8 mouse cellular contexts compared by ENCODE assay signal in genomic region chr5:145190875-145191798, GRCm38 (mm10). TPM values are rescaled to one million over a fixed set of nuclear protein-coding genes. Genes with fewer than 3 reads are reported as not detected.
DNase-seq lines count a peak whose midpoint lies in the region; ATAC-seq and TF ChIP-seq lines count a peak whose summit lies in the region.

No protein-coding gene starts in this region.

- peaks cover 5 to 6% of the 10 kb centered on the region in 2 experiments; a peak in 3 of 4 replicates for H3K4me1 ChIP-seq in ES-E14 (ENCODE audit: control insufficient read depth in 2 of 2, insufficient read depth in 2 of 2, low read length in 2 of 2, poor library complexity in 1 of 2)
- peaks cover 11% of the 10 kb centered on the region for H3K4me1 ChIP-seq in forebrain, embryonic 14.5 days (ENCODE audit: control insufficient read depth, insufficient read depth, low read length)
- peaks cover 26% of the 10 kb centered on the region for H3K4me1 ChIP-seq in liver, postnatal 0 days (ENCODE audit: insufficient read depth)
- peaks cover 22% of the 10 kb centered on the region for H3K4me1 ChIP-seq in neural tube, embryonic 13.5 days (replicated peaks)

- intact Hi-C loops in heart, postnatal 14 days (cut with DNase I): no loop called here

- 0 out of 2 replicates have a peak, but pooled peaks have one; percentile 3 for TF ChIP-seq CTCF in liver, postnatal 0 days (IDR thresholded peaks at IDR 0.05; ENCODE audit: low read depth)

- H3K27me3 ChIP-seq in forebrain, embryonic 14.5 days (replicated peaks; ENCODE audit: control insufficient read depth, insufficient read depth, low read length): no peaks in the 10 kb centered on the region
- no peaks in the 10 kb centered on the region for H3K27me3 ChIP-seq in liver, postnatal 0 days (ENCODE audit: insufficient read depth, low read length)
- H3K27me3 ChIP-seq in neural tube, embryonic 13.5 days: no peaks in the 10 kb centered on the region

- peak overlapping the region; percentile 73 for H3K27ac ChIP-seq in ES-E14 (ENCODE audit: insufficient read depth, low read depth, low read length, poor library complexity, severe bottlenecking)
- H3K27ac ChIP-seq in forebrain, embryonic 14.5 days (ENCODE audit: low read depth, low read length): peak overlapping the region; percentile 72
- H3K27ac ChIP-seq in liver, postnatal 0 days (ENCODE audit: low read depth): peak overlapping the region; percentile 91
- H3K27ac ChIP-seq in neural tube, embryonic 13.5 days (replicated peaks): peak overlapping the region; percentile 91

- TF ChIP-seq EP300 in liver, postnatal 0 days (IDR thresholded peaks at IDR 0.05; ENCODE audit: low read depth): no peak

- peak overlapping the region; percentile 91 for H3K9ac ChIP-seq in ES-E14 (ENCODE audit: insufficient read depth, low read depth, low read length, poor library complexity, severe bottlenecking)
- peak overlapping the region; percentile 96 for H3K9ac ChIP-seq in forebrain, embryonic 14.5 days (ENCODE audit: low read length)
- peak overlapping the region; percentile 94 for H3K9ac ChIP-seq in liver, postnatal 0 days (replicated peaks)
- H3K9ac ChIP-seq in neural tube, embryonic 13.5 days: peak overlapping the region; percentile 91

- 1% methylated on average over 41 of the region's 41 CpGs for WGBS in forebrain, embryonic 14.5 days
- whole genome bisulfite sequencing in liver, postnatal 0 days (ENCODE audit: insufficient replicate concordance): under 1% methylated on average over 41 of the region's 41 CpGs
- WGBS in neural tube, embryonic 13.5 days: under 1% methylated on average over 41 of the region's 41 CpGs

- ATAC-seq in forebrain, embryonic 14.5 days: peak; percentile 94
- ATAC-seq in liver, postnatal 0 days: peak; percentile 95
- peak; percentile 88 for ATAC-seq in neural tube, embryonic 13.5 days (ENCODE audit: low read depth)

- H3K4me3 ChIP-seq in ES-E14 (ENCODE audit: insufficient read depth in 1 of 2, low read depth in 1 of 2, low read length in 2 of 2, poor library complexity in 1 of 2, severe bottlenecking in 1 of 2): peak overlapping the region; percentile 91 to 95
- peak overlapping the region; percentile 86 for H3K4me3 ChIP-seq in forebrain, embryonic 14.5 days (ENCODE audit: low read depth, low read length)
- H3K4me3 ChIP-seq in liver, postnatal 0 days (ENCODE audit: low read depth, low read length): peak overlapping the region; percentile 78
- peak overlapping the region; percentile 73 for H3K4me3 ChIP-seq in neural tube, embryonic 13.5 days

- peak; percentile 84 for DNase-seq in ES-E14 (ENCODE audit: low read depth, low spot score)
- peak; percentile 85 for DNase-seq in cerebellum, adult 11 months
- DNase-seq in forebrain, embryonic 14.5 days (ENCODE audit: low spot score): peak; percentile 95
- peak; percentile 88 to 93 for DNase-seq in heart, postnatal 14 days
- peak; percentile 91 for DNase-seq in layer of hippocampus, adult 11-12 months (ENCODE audit: low spot score)
- peak; percentile 92 for DNase-seq in liver, postnatal 0 days
- peak; percentile 92 for DNase-seq in telencephalon, adult 2 months (ENCODE audit: low read depth, low spot score)

- no peaks in the 10 kb centered on the region for H3K9me3 ChIP-seq in ES-E14 (ENCODE audit: control insufficient read depth, insufficient read depth, low read depth, low read length)
- H3K9me3 ChIP-seq in forebrain, embryonic 14.5 days (replicated peaks; ENCODE audit: control insufficient read depth, low read length): no peaks in the 10 kb centered on the region
- H3K9me3 ChIP-seq in liver, postnatal 0 days (ENCODE audit: low read length): no peaks in the 10 kb centered on the region
- H3K9me3 ChIP-seq in neural tube, embryonic 13.5 days: no peaks in the 10 kb centered on the region

- H3K36me3 ChIP-seq in ES-E14 (ENCODE audit: control insufficient read depth, insufficient read depth, low read length, poor library complexity, severe bottlenecking): peaks cover 18% of the 10 kb centered on the region
- peaks cover 44% of the 10 kb centered on the region for H3K36me3 ChIP-seq in forebrain, embryonic 14.5 days (ENCODE audit: control insufficient read depth, insufficient read depth, low read length)
- H3K36me3 ChIP-seq in liver, postnatal 0 days (replicated peaks; ENCODE audit: insufficient read depth, low read length): peaks cover 41% of the 10 kb centered on the region
- H3K36me3 ChIP-seq in neural tube, embryonic 13.5 days: peaks cover 50% of the 10 kb centered on the region

- in situ Hi-C loops in ES-E14 (cut with MboI; ENCODE audit: low sequenced_read_pairs in 2 of 2, unreplicated experiment in 2 of 2): no loop called here

- peak overlapping the region; percentile 69 for H3K4me2 ChIP-seq in forebrain, embryonic 14.5 days (ENCODE audit: low read length)
- peak overlapping the region; percentile 91 for H3K4me2 ChIP-seq in liver, postnatal 0 days (ENCODE audit: low read depth, low read length)
- peak overlapping the region; percentile 68 for H3K4me2 ChIP-seq in neural tube, embryonic 13.5 days

TF ChIP-seq in ES-E14, 5 proteins besides CTCF, POLR2A, EP300 and RAD21:
- TF ChIP-seq ZC3H11A (IDR thresholded peaks at IDR 0.05; ENCODE audit: borderline replicate concordance, low read depth, low read length) (no peak), HCFC1 (IDR thresholded peaks at IDR 0.05; ENCODE audit: borderline replicate concordance, insufficient read depth, low read length) (peak; percentile 65; the same call in 1 of the 2 replicates), MAFK (IDR thresholded peaks at IDR 0.05; ENCODE audit: insufficient read depth, low read depth, low read length) (peak; percentile 25; the same call in 1 of the 2 replicates), CHD2 (IDR thresholded peaks at IDR 0.05; ENCODE audit: low read depth, low read length) (no peak), ZNF384 (IDR thresholded peaks at IDR 0.05; ENCODE audit: low read depth, low read length) (no peak)

RNA-seq across cellular contexts. Expression of gene Atp5j2, which starts 0.7 kb away (rescaled TPM):
- total RNA-seq in ES-E14 (2012; rRNA removed): 537 and 605 TPM in 2 replicates
- 513 and 604 TPM in 2 replicates for polyA plus RNA-seq in forebrain, embryonic 14.5 days (2014; fragmentation: Nextera tagmentation; extraction: Ambion mirVana)
- total RNA-seq in heart, postnatal 14 days (2021): 100 to 1,000 TPM; 871 to 935 TPM
- polyA plus RNA-seq in liver, postnatal 0 days (2015; fragmentation: Nextera tagmentation; extraction: Ambion mirVana): 411 and 425 TPM in 2 replicates
- 763 and 785 TPM in 2 replicates for polyA plus RNA-seq in neural tube, embryonic 13.5 days (2015; fragmentation: Nextera tagmentation; extraction: Ambion mirVana)

RNA-seq across cellular contexts. Expression of gene Zkscan14, which starts 10.5 kb away (rescaled TPM):
- total RNA-seq in ES-E14 (2012; rRNA removed): 5.5 TPM in 2 replicates
- polyA plus RNA-seq in forebrain, embryonic 14.5 days (2014; fragmentation: Nextera tagmentation; extraction: Ambion mirVana): 14.9 and 16.4 TPM in 2 replicates
- total RNA-seq in heart, postnatal 14 days (2021): 1 to 10 TPM; 6.3 to 6.6 TPM
- polyA plus RNA-seq in liver, postnatal 0 days (2015; fragmentation: Nextera tagmentation; extraction: Ambion mirVana): 5.0 and 5.5 TPM in 2 replicates
- 13.6 and 14.6 TPM in 2 replicates for polyA plus RNA-seq in neural tube, embryonic 13.5 days (2015; fragmentation: Nextera tagmentation; extraction: Ambion mirVana)

RNA-seq across cellular contexts. Expression of gene Zkscan5, which starts 13.2 kb away (rescaled TPM):
- total RNA-seq in ES-E14 (2012; rRNA removed): 16.9 and 18.0 TPM in 2 replicates
- 17.7 and 17.8 TPM in 2 replicates for polyA plus RNA-seq in forebrain, embryonic 14.5 days (2014; fragmentation: Nextera tagmentation; extraction: Ambion mirVana)
- 10 to 100 TPM in 1 of 2 experiments, 1 to 10 TPM in 1; 9.9 to 10.0 TPM for total RNA-seq in heart, postnatal 14 days (2021)
- 2.8 and 3.8 TPM in 2 replicates for polyA plus RNA-seq in liver, postnatal 0 days (2015; fragmentation: Nextera tagmentation; extraction: Ambion mirVana)
- 15.3 and 17.2 TPM in 2 replicates for polyA plus RNA-seq in neural tube, embryonic 13.5 days (2015; fragmentation: Nextera tagmentation; extraction: Ambion mirVana)

RNA-seq across cellular contexts. Expression of gene Cpsf4, which starts 24.1 kb away (rescaled TPM):
- 73.2 and 74.4 TPM in 2 replicates for total RNA-seq in ES-E14 (2012; rRNA removed)
- 28.9 and 31.1 TPM in 2 replicates for polyA plus RNA-seq in forebrain, embryonic 14.5 days (2014; fragmentation: Nextera tagmentation; extraction: Ambion mirVana)
- 10 to 100 TPM; 10.3 to 12.4 TPM for total RNA-seq in heart, postnatal 14 days (2021)
- polyA plus RNA-seq in liver, postnatal 0 days (2015; fragmentation: Nextera tagmentation; extraction: Ambion mirVana): 18.1 and 19.3 TPM in 2 replicates
- polyA plus RNA-seq in neural tube, embryonic 13.5 days (2015; fragmentation: Nextera tagmentation; extraction: Ambion mirVana): 47.7 and 48.9 TPM in 2 replicates

RNA-seq across cellular contexts. Expression of gene Ptcd1, which starts 24.2 kb away (rescaled TPM):
- total RNA-seq in ES-E14 (2012; rRNA removed): 12.8 and 14.3 TPM in 2 replicates
- polyA plus RNA-seq in forebrain, embryonic 14.5 days (2014; fragmentation: Nextera tagmentation; extraction: Ambion mirVana): 16.8 and 21.6 TPM in 2 replicates
- total RNA-seq in heart, postnatal 14 days (2021): 10 to 100 TPM; 27.1 to 27.8 TPM
- 4.4 and 5.5 TPM in 2 replicates for polyA plus RNA-seq in liver, postnatal 0 days (2015; fragmentation: Nextera tagmentation; extraction: Ambion mirVana)
- polyA plus RNA-seq in neural tube, embryonic 13.5 days (2015; fragmentation: Nextera tagmentation; extraction: Ambion mirVana): 18.8 and 20.9 TPM in 2 replicates

Comparison
In these comparisons a context has a peak if more than half of its experiments do, and no peak if none do; other contexts are left out.
1. Peak in every context shown above with its lines: DNase-seq, ATAC-seq, H3K4me3 ChIP-seq and H3K27ac ChIP-seq.